Mouse (Mus musculus): ENCODE data around the gene Lipo2.
"Not testable (repeated sequence)": the region's sequence is repeated elsewhere in the genome, so short reads cannot be mapped to it uniquely, and the experiment has no call there.

The Lipo2 gene

DNA sequence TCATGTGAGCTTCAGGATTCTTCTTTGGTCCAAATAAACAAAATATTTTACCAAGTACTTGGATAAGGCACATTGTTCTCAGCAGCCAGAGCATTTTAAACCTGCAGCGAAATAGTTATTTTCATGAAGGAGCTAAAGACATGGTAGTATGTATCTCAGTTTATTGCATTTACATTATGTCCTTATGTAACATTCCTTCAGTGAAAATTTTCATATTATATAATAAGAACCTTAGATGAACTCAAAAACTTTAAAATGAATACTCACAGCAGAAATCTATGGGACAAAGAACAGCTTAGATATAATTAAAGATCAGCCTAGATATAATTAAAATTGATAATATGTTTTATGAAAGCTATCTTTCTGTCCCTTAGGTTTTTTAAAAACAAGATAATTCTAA lies at the start of gene Lipo2:
TSS of gene Lipo2 (minus strand) at position 101 of the 400 bp plus-strand sequence.
- DNase-seq (ENCODE audit: low spot score in 2 of 2) = not testable (repeated sequence)

DNA sequence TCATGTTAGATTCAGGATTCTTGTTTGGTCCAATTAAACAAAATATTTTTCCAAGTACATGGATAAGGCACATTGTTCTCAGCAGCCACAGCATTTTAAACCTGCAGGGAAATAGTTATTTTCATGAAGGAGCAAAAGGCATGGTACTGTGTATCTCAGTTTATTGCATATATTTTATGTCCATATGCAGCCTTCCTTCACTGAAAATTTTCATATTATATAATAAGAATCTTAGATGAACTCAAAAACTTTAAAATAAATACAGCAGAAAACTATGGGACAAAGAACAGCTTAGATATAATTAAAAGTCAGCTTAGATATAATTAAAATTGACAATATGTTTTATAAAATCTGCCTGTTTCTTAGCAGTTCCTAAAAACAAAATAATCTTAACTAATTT lies 36.2 kb upstream of the Lipo2 start, which contains the start of gene Lipo1:
TSS of gene Lipo1 (minus strand) at position 101 of the 400 bp plus-strand sequence.
- not testable (repeated sequence) for DNase-seq (ENCODE audit: low spot score in 2 of 2)

DNA sequence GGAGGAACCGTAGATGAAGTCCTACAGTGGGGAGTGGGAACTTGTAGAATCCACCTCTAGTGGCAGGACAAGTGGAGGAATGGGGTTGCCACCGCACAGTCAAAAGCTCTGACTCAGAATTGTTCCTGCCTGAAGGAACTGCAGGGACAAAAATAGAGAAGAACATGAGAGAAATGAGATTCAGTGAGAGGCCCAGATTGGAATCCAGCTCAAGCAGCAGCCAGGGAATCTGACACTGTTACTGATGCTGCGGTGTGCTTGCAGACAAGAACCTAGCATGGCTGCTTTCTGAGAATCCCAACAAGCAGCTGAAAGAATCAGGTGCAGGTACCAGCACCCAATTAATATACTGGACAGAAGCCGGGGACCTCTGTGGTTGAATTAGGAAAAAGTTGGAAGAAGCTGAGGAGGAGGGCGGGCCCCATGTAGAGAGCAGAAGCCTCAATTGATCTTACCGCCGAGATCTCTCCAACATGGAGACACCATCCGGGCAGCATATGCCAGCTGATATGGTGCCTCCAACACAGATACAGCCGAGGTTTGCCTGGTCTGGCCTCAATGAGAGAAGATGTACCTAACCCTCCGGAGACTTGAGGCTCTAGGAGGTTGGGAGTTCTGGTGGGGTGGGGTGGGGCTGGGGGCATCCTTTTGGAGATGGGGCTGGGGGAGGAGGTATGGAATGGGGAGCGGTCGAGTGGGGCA lies 35.6 kb upstream of the Lipo2 start:
- no peak for DNase-seq (ENCODE audit: low spot score in 2 of 2)

DNA sequence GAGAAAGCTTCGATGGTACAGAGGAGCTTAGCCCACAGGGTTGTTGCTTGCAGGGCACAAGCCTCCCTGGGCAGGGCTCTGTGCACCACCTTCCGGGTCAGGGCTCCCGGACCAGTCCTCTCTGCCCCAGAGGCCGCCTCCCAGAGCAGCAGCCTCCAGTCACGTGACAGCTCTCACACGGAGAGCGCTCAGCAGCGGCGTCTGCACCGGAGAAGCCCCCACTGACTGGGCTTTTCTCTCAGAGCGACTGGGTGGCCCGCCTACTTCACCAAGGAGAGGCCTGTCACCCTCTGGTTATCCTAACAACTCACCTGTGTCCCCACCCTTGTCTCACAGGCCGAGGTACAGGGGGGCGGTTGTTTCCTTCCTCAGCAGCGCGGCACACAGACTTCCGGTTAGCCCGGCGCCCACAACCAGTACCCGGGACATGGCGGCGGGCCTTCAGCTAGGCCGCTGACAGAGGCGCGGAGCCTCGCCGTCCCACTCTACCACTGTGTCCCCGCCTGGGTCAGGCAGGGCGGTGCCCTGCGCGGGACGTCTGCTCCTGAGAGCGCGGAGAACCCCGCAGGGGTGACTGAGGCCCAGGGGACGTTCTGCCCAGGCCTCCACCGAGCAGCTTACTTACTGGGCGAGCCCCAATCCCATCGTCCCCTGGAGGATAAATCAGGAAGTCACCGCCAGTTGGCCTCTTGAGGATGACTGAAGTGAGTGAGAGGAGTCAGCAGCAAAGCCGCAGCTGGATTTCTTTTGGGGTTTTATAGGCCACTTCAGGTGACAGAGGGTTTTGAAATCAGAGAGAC lies 10.3 kb upstream of the Lipo2 start, which contains the start of gene Lipo3:
TSS of gene Lipo3 (minus strand) at position 665 of the 800 bp plus-strand sequence.
- DNase-seq (ENCODE audit: low spot score in 2 of 2) = peak; percentile 1 to 7
